Mouse (Mus musculus) hindbrain, embryonic 14.5 days (tissue): Measurements from ENCODE around the gene Eepd1. TPM values are rescaled to one million over a fixed set of nuclear protein-coding genes. Genes with fewer than 3 reads are reported as not detected.

Source experiments
- ATAC-seq: fragments of 200-750 bp; cut with Nextera tagmentation; 2 replicates; pipeline ENCODE4 v1.8.0; 2017; ENCODE audit warnings: moderate number of reproducible peaks, mild to moderate bottlenecking, moderate TSS enrichment, moderate library complexity; ENCODE audit not compliant: low FRiP score
- DNase-seq: peaks from one replicate; pipeline ENCODE4 v3.0.0-alpha.2; 2015; ENCODE audit warnings: low spot score
- H3K27ac ChIP-seq: fragments of 300-500 bp; sonication (generic); 2 replicates; pipeline ENCODE4 v1.5.1; 2014; ENCODE audit warnings: mild to moderate bottlenecking, moderate library complexity
- H3K27me3 ChIP-seq: fragments of 300-500 bp; sonication (generic); 2 replicates; pipeline ENCODE4 v1.6.1; 2014; ENCODE audit warnings: mild to moderate bottlenecking, low read length, mixed read lengths; ENCODE audit not compliant: control insufficient read depth, insufficient read depth
- H3K36me3 ChIP-seq: fragments of 300-500 bp; sonication (generic); replicated peaks from 2 replicates; pipeline ENCODE4 v1.6.1; 2014; ENCODE audit not compliant: control insufficient read depth, insufficient read depth
- H3K4me1 ChIP-seq: fragments of 300-500 bp; sonication (generic); replicated peaks from 2 replicates; pipeline ENCODE4 v1.6.1; 2014; ENCODE audit warnings: antibody characterized with exemption, low read length, mixed read lengths; ENCODE audit not compliant: control insufficient read depth, insufficient read depth
- H3K4me2 ChIP-seq: fragments of 300-500 bp; sonication (generic); replicated peaks from 2 replicates; pipeline ENCODE4 v1.6.1; 2014; ENCODE audit warnings: mild to moderate bottlenecking, moderate library complexity
- H3K4me3 ChIP-seq: fragments of 300-500 bp; sonication (generic); replicated peaks from 2 replicates; pipeline ENCODE4 v1.5.1; 2014; ENCODE audit warnings: mild to moderate bottlenecking, low read length
- H3K9ac ChIP-seq: fragments of 300-500 bp; sonication (generic); 2 replicates; pipeline ENCODE4 v1.6.1; 2014
- H3K9me3 ChIP-seq: fragments of 300-500 bp; sonication (generic); 2 replicates; pipeline ENCODE4 v1.6.1; 2016; ENCODE audit warnings: low read length; ENCODE audit not compliant: control insufficient read depth
- WGBS: fragments of 180-500 bp; shearing (Covaris S2); extraction: QIAGEN DNeasy Blood & Tissue Kit; methylation state at CpG from one replicate; pipeline ENCODE4 v1.1.7; 2014; 5-methylcytosine and 5-hydroxymethylcytosine counted together
- polyA plus RNA-seq: library from polyadenylated mRNA; unstranded; fragments of >200 nt; fragmentation: Nextera tagmentation; extraction: Ambion mirVana; gene quantifications from 2 replicates; pipeline ENCODE4 v1.2.1, GENCODE M21; 2014

Eepd1 gene
- polyA plus RNA-seq, 1 experiment from 2014 or later = 8.8 TPM

DNA sequence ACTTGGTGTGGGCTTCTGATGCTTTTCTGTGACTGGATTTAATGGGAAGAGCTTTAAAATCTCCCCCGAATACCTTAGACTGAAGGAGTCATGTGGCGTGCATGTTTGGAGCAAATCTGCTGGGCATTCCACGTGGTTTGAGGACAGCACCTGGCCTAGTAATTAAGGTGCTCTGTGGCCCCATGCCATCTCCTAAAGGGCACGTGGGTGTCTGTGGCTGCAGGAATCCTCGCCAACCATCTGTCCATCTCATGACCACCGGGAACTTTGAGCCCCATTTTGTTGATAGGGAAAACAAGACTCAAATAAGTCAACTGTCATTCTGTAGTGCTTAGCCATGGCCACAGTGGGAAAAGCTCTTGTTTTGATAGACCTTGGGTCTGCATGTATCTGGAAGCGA lies 39.5 kb downstream of the Eepd1 start:
- no peak for ATAC-seq
- WGBS = 90% methylated on average over 7 of the region's 7 CpGs

GRCm38 (mm10) chr9:25521825-25522224 lies 40.5 kb downstream of the Eepd1 start:
- no peaks in the 10 kb centered on the region for H3K36me3 ChIP-seq
- H3K27ac ChIP-seq = no peak overlapping the region
- no peaks in the 10 kb centered on the region for H3K27me3 ChIP-seq
- H3K4me2 ChIP-seq = no peak overlapping the region
- no peak overlapping the region for H3K9ac ChIP-seq
- H3K9me3 ChIP-seq = no peaks in the 10 kb centered on the region
- 91% methylated on average over 2 of the region's 2 CpGs for WGBS
- ATAC-seq (no peak), DNase-seq (no peak)
- peaks cover 10% of the 10 kb centered on the region for H3K4me1 ChIP-seq
- H3K4me3 ChIP-seq = no peak overlapping the region

More for the DNA sequence above, 39.5 kb downstream of the Eepd1 start:
- no peaks in the 10 kb centered on the region for H3K9me3 ChIP-seq
- H3K27me3 ChIP-seq = no peaks in the 10 kb centered on the region
- no peak overlapping the region for H3K27ac ChIP-seq
- no peak overlapping the region for H3K9ac ChIP-seq
- H3K4me1 ChIP-seq = peaks cover 10% of the 10 kb centered on the region
- no peak for DNase-seq
- H3K4me2 ChIP-seq = no peak overlapping the region
- no peak overlapping the region for H3K4me3 ChIP-seq
- no peaks in the 10 kb centered on the region for H3K36me3 ChIP-seq

DNA sequence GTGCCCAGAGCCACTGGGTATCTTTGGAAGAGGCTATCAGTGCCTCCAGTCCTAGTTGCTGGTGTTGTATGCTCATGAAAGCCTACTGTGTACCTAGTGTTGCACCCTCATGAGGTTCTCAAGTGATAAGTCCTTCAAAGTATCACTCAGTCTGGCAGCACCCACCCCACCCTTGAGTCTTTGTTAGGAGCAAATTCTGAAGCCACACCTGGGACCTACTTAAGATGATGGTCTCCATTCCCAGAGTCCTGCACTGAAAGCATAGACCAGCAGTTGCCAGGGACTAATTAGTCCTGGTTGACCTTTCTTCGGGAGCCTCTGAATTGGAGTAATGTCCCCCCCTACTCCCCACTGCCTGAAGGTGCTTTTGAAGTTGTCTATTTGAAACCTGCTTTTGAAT lies 45.2 kb downstream of the Eepd1 start:
- H3K27ac ChIP-seq = no peak overlapping the region
- no peak for ATAC-seq
- H3K4me3 ChIP-seq = no peak overlapping the region
- WGBS = 42% methylated on average over 1 of the region's 1 CpGs
- no peak overlapping the region for H3K9ac ChIP-seq
- no peaks in the 10 kb centered on the region for H3K9me3 ChIP-seq
- no peak for DNase-seq
- H3K36me3 ChIP-seq = no peaks in the 10 kb centered on the region
- no peaks in the 10 kb centered on the region for H3K27me3 ChIP-seq
- H3K4me1 ChIP-seq = no peaks in the 10 kb centered on the region
- H3K4me2 ChIP-seq = no peak overlapping the region

DNA sequence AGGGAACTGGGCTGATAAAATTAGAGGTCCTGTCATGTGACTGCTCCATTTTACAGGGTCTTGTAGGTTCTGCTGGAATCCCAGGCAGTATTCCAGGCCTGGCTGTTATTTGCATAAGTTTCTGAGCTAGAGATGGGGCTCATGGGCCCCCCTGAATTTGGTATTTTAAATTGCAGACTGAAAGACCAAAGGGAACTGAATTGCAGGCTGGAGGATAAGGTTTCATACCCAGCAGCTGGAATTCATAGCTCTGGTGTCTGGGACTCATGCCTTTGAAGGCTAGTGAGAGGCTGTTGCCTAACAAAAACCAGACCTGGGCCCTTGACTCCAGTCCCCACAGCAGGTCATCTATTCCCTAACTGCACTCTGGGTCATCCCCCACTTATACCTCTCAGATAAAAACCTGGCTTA lies 45.6 kb downstream of the Eepd1 start:
- Histone ChIP-seq H3K27me3 (no peaks in the 10 kb centered on the region), H3K4me1 (no peaks in the 10 kb centered on the region), H3K9me3 (no peaks in the 10 kb centered on the region), H3K9ac (no peak overlapping the region), H3K36me3 (no peaks in the 10 kb centered on the region), H3K27ac (no peak overlapping the region), H3K4me3 (no peak overlapping the region), H3K4me2 (no peak overlapping the region)
- no peak for DNase-seq
- no peak for ATAC-seq

GRCm38 (mm10) chr9:25527359-25528038 lies 46.2 kb downstream of the Eepd1 start:
- no peak for DNase-seq
- 73% methylated on average over 7 of the region's 7 CpGs for WGBS
- H3K4me1 ChIP-seq = no peaks in the 10 kb centered on the region

DNA sequence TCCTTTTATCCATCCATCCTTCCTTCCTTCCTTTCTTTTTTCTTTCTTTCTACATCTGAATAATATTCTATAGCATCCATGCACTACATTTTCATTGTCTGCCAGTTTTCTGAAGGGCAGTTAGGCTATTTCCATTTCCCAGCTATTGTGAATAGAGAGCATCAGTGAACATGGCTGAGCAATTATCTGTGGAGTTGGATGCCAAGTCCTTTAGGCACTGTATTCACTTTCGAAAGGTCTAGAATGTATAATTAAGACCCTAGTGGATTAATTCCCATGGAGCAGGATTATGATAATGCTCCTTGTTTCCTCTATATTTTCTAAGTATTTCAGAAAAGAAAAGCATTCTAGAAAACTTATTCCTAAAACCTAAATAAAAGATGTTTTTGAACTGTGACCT lies 50.3 kb downstream of the Eepd1 start:
- DNase-seq (no peak), ATAC-seq (no peak)
- Histone ChIP-seq H3K27me3 (no peaks in the 10 kb centered on the region), H3K4me3 (no peak overlapping the region), H3K4me2 (no peak overlapping the region), H3K27ac (no peak overlapping the region), H3K9ac (no peak overlapping the region), H3K9me3 (no peaks in the 10 kb centered on the region), H3K36me3 (no peaks in the 10 kb centered on the region), H3K4me1 (no peaks in the 10 kb centered on the region)
- 56% methylated on average over 1 of the region's 1 CpGs for WGBS

More at GRCm38 (mm10) chr9:25527359-25528038, 46.2 kb downstream of the Eepd1 start:
- 0 out of 2 replicates have a peak, but pooled peaks have one; percentile 31 for ATAC-seq
- Histone ChIP-seq H3K4me2 (no peak overlapping the region), H3K9me3 (no peaks in the 10 kb centered on the region), H3K36me3 (no peaks in the 10 kb centered on the region), H3K27ac (no peak overlapping the region), H3K27me3 (no peaks in the 10 kb centered on the region), H3K4me3 (no peak overlapping the region), H3K9ac (no peak overlapping the region)

GRCm38 (mm10) chr9:25532105-25532504 lies 50.8 kb downstream of the Eepd1 start:
- DNase-seq (no peak), ATAC-seq (no peak)
- Histone ChIP-seq H3K27ac (no peak overlapping the region), H3K36me3 (no peaks in the 10 kb centered on the region), H3K9me3 (no peaks in the 10 kb centered on the region), H3K9ac (no peak overlapping the region), H3K4me2 (no peak overlapping the region), H3K4me3 (no peak overlapping the region), H3K4me1 (no peaks in the 10 kb centered on the region), H3K27me3 (no peaks in the 10 kb centered on the region)
- 60% methylated on average over 3 of the region's 3 CpGs for WGBS

GRCm38 (mm10) chr9:25535487-25535886 lies 54.1 kb downstream of the Eepd1 start:
- Histone ChIP-seq H3K4me3 (no peak overlapping the region), H3K27ac (no peak overlapping the region), H3K9ac (no peak overlapping the region), H3K4me1 (no peaks in the 10 kb centered on the region), H3K9me3 (no peaks in the 10 kb centered on the region), H3K36me3 (no peaks in the 10 kb centered on the region), H3K27me3 (no peaks in the 10 kb centered on the region), H3K4me2 (no peak overlapping the region)
- 83% methylated on average over 3 of the region's 3 CpGs for WGBS
- ATAC-seq (no peak), DNase-seq (no peak)

- H3K36me3 ChIP-seq = no peaks in the 10 kb centered on the region
- DNase-seq = no peak
- no peak for ATAC-seq
- no peaks in the 10 kb centered on the region for H3K9me3 ChIP-seq
- no peak overlapping the region for H3K27ac ChIP-seq
- H3K4me2 ChIP-seq = no peak overlapping the region
- 92% methylated on average over 2 of the region's 2 CpGs for WGBS
- no peaks in the 10 kb centered on the region for H3K27me3 ChIP-seq
- H3K9ac ChIP-seq = no peak overlapping the region
- H3K4me3 ChIP-seq = no peak overlapping the region
- H3K4me1 ChIP-seq = no peaks in the 10 kb centered on the region
Measured at GRCm38 (mm10) chr9:25539461-25539860, 58.1 kb downstream of the Eepd1 start.

GRCm38 (mm10) chr9:25541355-25541754 lies 60.0 kb downstream of the Eepd1 start:
- Histone ChIP-seq H3K4me1 (no peaks in the 10 kb centered on the region), H3K9ac (no peak overlapping the region), H3K36me3 (no peaks in the 10 kb centered on the region), H3K27me3 (no peaks in the 10 kb centered on the region), H3K4me2 (no peak overlapping the region), H3K27ac (no peak overlapping the region), H3K4me3 (no peak overlapping the region), H3K9me3 (no peaks in the 10 kb centered on the region)
- no peak for DNase-seq
- WGBS = 90% methylated on average over 4 of the region's 4 CpGs
- no peak for ATAC-seq
